Mouse (Mus musculus): ENCODE measurements at regions not wholly inside any gene's neighbourhood (a gene's known extent, or its start where the extent isn't known, plus 50 kb on each side); places are given as distances from the start of the nearest gene placed in this dataset.

DNA sequence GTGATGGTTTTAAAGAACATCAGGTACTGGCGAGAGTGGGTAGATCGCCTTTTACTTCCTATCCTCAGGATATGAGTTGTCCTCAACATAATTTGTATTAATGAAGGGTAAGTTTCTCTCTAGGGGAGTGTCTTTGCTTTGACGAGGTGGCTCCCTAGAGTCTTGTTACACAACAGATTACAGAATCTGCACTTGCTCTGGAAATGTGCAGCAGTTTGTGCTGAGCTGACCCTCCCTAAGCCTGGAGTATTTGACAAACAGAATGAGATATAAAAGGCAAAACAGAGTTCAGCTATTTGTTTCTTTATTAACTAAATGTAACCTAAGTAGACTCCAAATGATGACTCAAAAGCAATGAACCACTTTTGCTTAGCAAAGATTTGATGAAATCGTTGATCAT lies 136.8 kb upstream of the Mocs2 start:
- H3K27me3 ChIP-seq: no peaks in the 10 kb centered on the region
- no peaks in the 10 kb centered on the region for H3K9me3 ChIP-seq
- H3K4me3 ChIP-seq: no peak overlapping the region
- no peaks in the 10 kb centered on the region for H3K4me1 ChIP-seq
- 84% methylated on average over 4 of the region's 4 CpGs for WGBS
- ATAC-seq (replicated peaks): no peak
- no peak overlapping the region for H3K27ac ChIP-seq (replicated peaks)
- H3K4me2 ChIP-seq (replicated peaks): no peak overlapping the region
- no peaks in the 10 kb centered on the region for H3K36me3 ChIP-seq
- H3K9ac ChIP-seq (replicated peaks): no peak overlapping the region

DNA sequence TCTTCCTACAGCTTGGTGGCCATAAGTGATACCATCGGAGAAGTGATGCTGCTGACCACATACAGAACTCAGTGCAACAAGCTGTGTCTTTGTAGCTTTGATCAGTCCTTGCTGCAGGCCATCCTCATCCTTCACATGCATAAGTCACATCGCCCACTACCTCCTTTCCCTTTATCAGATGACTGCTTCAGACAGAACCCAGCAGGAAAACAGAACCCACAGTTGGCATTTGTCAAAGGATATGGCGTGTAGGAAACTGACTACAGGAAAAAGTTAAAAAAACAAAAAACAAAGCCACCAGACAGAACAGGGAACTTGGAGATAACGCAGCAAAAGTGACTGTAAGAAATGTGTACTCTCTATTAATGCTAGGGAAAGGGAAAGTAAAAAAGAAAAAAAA lies 136.1 kb upstream of the Mocs2 start:
- H3K27ac ChIP-seq (replicated peaks): no peak overlapping the region
- no peaks in the 10 kb centered on the region for H3K27me3 ChIP-seq
- H3K4me2 ChIP-seq (replicated peaks): no peak overlapping the region
- H3K9me3 ChIP-seq: no peaks in the 10 kb centered on the region
- no peak overlapping the region for H3K9ac ChIP-seq (replicated peaks)
- ATAC-seq (replicated peaks): no peak
- no peaks in the 10 kb centered on the region for H3K4me1 ChIP-seq
- no peaks in the 10 kb centered on the region for H3K36me3 ChIP-seq
- no peak overlapping the region for H3K4me3 ChIP-seq
- 93% methylated on average over 4 of the region's 4 CpGs for WGBS

DNA sequence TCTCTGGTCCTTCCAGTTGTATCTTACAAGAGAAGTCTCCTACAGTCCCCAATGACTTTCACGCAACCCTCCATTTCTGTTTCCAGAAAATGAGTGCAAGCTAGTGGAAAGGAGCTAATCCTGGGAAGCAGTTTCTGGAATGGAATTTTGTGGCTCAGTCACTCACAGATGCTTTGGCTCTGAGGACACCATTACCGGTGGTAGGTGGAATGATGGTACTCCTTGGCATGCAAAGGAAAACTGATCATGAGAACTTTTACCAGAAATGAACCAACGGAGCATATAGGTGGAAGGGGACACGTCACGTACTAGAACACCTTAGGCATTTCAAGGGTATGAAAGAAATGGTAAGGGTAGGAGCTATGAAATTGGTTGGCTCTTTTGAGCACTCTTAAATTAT lies 135.1 kb upstream of the Mocs2 start:
- over 99% methylated on average over 5 of the region's 5 CpGs for WGBS
- H3K9ac ChIP-seq (replicated peaks): no peak overlapping the region
- no peaks in the 10 kb centered on the region for H3K27me3 ChIP-seq
- no peak for ATAC-seq (replicated peaks)
- no peak overlapping the region for H3K4me2 ChIP-seq (replicated peaks)
- no peaks in the 10 kb centered on the region for H3K36me3 ChIP-seq
- no peak overlapping the region for H3K27ac ChIP-seq (replicated peaks)
- H3K9me3 ChIP-seq: no peaks in the 10 kb centered on the region
- H3K4me1 ChIP-seq: no peaks in the 10 kb centered on the region
- no peak overlapping the region for H3K4me3 ChIP-seq

DNA sequence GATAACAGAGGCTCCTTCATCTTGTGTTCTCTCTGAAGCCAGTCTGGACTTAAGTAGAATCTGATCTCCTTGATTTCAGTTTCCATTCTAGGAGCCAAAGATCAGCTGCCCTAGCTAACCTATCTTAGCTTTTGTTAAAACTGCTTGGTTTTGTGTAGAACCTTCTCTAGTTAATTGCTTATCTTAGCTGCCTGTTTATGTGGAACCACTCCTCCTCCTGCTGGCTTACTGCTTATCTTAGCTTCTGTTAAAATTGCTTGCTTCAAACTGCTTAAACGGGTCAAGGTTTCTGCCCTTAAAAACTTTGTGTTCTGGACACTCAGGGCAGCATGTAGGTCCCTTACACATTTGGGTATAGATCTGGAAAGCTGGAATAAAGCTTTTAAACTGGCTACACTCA lies 133.7 kb upstream of the Mocs2 start:
- no peak overlapping the region for H3K9ac ChIP-seq (replicated peaks)
- H3K36me3 ChIP-seq: no peaks in the 10 kb centered on the region
- no peak overlapping the region for H3K4me2 ChIP-seq (replicated peaks)
- no peak overlapping the region for H3K4me3 ChIP-seq
- H3K4me1 ChIP-seq: no peaks in the 10 kb centered on the region
- H3K27ac ChIP-seq (replicated peaks): no peak overlapping the region
- no peak for ATAC-seq (replicated peaks)
- H3K9me3 ChIP-seq: no peaks in the 10 kb centered on the region
- H3K27me3 ChIP-seq: no peaks in the 10 kb centered on the region
- 93% methylated on average over 1 of the region's 1 CpGs for WGBS

DNA sequence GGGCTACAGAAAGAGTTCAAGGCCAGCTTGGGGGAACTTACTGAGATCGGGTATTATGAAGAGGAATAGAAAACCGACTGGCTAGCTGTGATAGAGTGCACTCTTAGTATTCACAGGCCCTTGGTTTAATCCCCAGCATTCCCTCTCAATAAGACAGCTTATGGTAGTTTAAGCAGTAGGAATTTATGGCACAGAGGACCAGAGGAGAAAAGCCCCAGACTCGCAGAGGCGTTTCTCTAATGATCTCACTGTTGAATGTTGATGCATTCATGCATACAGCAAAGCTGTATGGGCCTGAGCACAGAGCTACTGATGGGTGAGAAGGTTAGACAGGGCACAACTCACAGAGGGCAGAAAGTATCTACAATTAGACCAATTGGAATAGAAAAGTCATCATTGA lies 132.7 kb upstream of the Mocs2 start:
- Histone ChIP-seq H3K4me3 (no peak overlapping the region), H3K36me3 (no peaks in the 10 kb centered on the region), H3K9ac (replicated peaks) (no peak overlapping the region), H3K4me2 (replicated peaks) (no peak overlapping the region), H3K27ac (replicated peaks) (no peak overlapping the region), H3K4me1 (no peaks in the 10 kb centered on the region), H3K9me3 (no peaks in the 10 kb centered on the region), H3K27me3 (no peaks in the 10 kb centered on the region)
- 45% methylated on average over 4 of the region's 4 CpGs for WGBS
- ATAC-seq (replicated peaks): no peak

DNA sequence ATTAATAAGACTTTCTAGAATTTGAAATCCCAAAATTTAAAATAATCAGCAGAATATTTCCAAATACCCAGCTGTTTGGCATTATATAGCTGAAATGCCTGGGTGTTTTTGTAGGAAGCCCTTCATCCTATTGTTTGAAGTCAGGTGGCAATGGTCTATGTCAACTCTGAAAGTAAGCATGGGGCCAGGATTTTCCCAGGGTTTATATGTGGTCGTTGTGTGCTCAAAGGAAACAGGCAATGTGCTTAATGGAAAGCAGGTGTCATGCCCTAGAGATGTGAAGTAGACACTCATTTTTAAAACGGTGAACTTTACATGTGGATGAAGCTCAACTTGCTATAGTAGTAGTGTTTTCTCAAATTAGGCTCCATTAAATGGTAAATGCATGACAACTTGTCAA lies 105.4 kb upstream of the Mocs2 start:
- ATAC-seq (replicated peaks): no peak
- Histone ChIP-seq H3K4me1 (no peaks in the 10 kb centered on the region), H3K9me3 (no peaks in the 10 kb centered on the region), H3K4me2 (replicated peaks) (no peak overlapping the region), H3K4me3 (no peak overlapping the region), H3K36me3 (no peaks in the 10 kb centered on the region), H3K27me3 (no peaks in the 10 kb centered on the region), H3K27ac (replicated peaks) (no peak overlapping the region), H3K9ac (replicated peaks) (no peak overlapping the region)
- 81% methylated on average over 2 of the region's 2 CpGs for WGBS

DNA sequence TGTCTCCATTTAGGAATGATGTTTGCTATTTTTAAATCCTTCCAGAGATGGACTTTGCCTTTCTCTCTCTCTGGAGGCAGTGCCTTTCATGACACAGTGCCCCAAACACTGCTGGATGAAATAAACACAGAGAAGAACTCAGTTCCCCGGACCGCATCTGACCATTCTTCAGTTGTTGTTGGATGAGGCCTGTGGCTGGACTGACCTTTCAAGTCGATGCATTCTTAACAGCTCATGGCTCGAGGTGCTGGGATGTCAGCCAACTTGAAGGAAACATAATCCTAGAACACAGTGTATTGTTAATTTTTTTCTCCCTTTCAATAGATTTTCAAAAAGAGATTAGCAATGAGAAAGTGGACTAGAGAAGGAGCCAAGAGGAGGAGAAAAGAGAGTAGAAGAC lies 98.3 kb upstream of the Mocs2 start:
- Histone ChIP-seq H3K36me3 (no peaks in the 10 kb centered on the region), H3K9me3 (no peaks in the 10 kb centered on the region), H3K4me1 (no peaks in the 10 kb centered on the region), H3K4me2 (replicated peaks) (no peak overlapping the region), H3K9ac (replicated peaks) (no peak overlapping the region), H3K27ac (replicated peaks) (no peak overlapping the region), H3K4me3 (no peak overlapping the region), H3K27me3 (no peaks in the 10 kb centered on the region)
- 45% methylated on average over 4 of the region's 4 CpGs for WGBS
- no peak for ATAC-seq (replicated peaks)

DNA sequence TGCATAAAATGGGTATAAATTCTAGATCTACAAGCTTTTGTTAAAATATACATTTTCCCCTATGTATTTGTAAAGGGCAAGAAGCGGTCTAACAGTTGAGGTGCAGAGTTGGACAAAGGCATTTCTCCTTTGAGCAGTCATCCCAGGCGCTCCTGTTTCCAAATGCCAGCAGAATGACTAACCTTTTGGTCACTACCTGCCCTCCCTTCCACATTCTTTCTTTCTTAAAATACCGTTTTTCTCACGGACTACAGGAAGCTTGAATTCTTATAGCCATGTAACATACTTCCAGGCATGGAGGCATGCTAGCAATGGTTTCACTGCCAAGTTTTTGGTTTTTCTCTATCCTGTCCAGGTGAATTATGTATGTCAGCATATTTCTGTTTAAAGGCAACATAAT lies 91.2 kb upstream of the Mocs2 start:
- Histone ChIP-seq H3K4me2 (replicated peaks) (no peak overlapping the region), H3K9me3 (no peaks in the 10 kb centered on the region), H3K27me3 (no peaks in the 10 kb centered on the region), H3K4me1 (no peaks in the 10 kb centered on the region), H3K36me3 (no peaks in the 10 kb centered on the region), H3K27ac (replicated peaks) (no peak overlapping the region), H3K9ac (replicated peaks) (no peak overlapping the region), H3K4me3 (no peak overlapping the region)
- ATAC-seq (replicated peaks): no peak
- 83% methylated on average over 4 of the region's 4 CpGs for WGBS

DNA sequence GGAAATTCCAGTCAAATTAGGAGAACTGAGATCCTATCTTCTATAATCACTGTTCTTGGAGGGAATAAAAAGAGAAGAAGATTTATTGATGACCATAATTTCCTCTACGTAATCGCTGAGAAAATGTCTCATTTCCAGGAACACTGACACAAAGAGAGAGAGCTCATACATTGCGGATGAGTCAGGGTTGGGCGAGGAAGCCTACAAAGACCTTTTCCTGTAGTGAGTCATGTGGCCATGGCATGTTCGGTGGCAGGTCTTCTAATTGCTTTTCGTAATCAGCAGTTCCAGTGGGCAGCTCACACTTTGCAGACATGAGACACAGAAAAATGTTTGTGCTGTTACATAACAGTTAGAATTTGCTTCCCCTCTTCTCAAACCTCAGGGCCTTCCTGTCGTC lies 83.0 kb upstream of the Mocs2 start:
- no peak overlapping the region for H3K27ac ChIP-seq (replicated peaks)
- no peak overlapping the region for H3K4me3 ChIP-seq
- H3K9ac ChIP-seq (replicated peaks): no peak overlapping the region
- no peaks in the 10 kb centered on the region for H3K9me3 ChIP-seq
- H3K4me1 ChIP-seq: no peaks in the 10 kb centered on the region
- no peaks in the 10 kb centered on the region for H3K27me3 ChIP-seq
- WGBS: 88% methylated on average over 7 of the region's 7 CpGs
- H3K4me2 ChIP-seq (replicated peaks): no peak overlapping the region
- no peaks in the 10 kb centered on the region for H3K36me3 ChIP-seq
- no peak for ATAC-seq (replicated peaks)

DNA sequence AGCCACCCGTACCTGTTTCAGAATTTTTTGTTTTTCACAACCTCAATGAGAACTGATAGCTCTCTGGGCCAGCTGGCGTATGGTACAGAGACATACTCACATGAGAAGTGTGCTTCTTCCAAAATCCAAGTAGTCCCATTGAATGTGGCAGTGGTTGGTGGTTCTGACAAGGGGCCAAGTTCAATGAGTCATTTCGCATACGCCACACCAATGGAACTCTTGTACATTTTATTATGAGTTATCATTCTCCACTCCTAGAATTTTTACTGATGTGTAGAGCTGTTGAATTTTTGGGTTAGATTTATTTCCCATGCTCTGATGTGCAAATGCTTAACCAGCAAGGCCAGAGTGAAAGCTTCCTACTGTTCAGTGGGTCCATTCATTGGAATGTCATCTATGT lies 82.0 kb upstream of the Mocs2 start:
- Histone ChIP-seq H3K36me3 (no peaks in the 10 kb centered on the region), H3K4me3 (no peak overlapping the region), H3K4me2 (replicated peaks) (no peak overlapping the region), H3K27ac (replicated peaks) (no peak overlapping the region), H3K9ac (replicated peaks) (no peak overlapping the region), H3K9me3 (no peaks in the 10 kb centered on the region), H3K27me3 (no peaks in the 10 kb centered on the region), H3K4me1 (no peaks in the 10 kb centered on the region)
- WGBS: 95% methylated on average over 4 of the region's 4 CpGs
- ATAC-seq (replicated peaks): no peak

DNA sequence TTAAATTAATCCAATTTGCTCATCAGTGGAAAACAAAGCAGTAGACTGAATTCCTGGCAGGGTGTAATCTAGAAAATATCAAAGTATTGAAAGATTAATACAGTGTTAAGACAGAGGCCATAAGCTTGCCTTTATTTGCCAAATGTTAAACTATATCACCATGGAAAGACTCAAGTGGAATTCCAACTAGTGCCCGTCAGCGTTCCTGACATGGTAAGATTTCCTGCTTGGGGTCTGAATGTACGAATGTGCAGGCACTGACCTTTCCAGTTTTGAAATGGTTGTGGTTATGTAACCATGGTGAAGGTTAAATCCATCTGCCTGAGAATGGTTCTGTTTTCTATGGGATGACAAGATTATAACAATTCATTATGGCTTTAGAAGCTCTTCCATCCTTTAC lies 75.5 kb upstream of the Mocs2 start:
- ATAC-seq (replicated peaks): no peak
- H3K4me1 ChIP-seq: no peaks in the 10 kb centered on the region
- H3K9me3 ChIP-seq: no peaks in the 10 kb centered on the region
- H3K36me3 ChIP-seq: no peaks in the 10 kb centered on the region
- H3K4me2 ChIP-seq (replicated peaks): no peak overlapping the region
- 47% methylated on average over 3 of the region's 3 CpGs for WGBS
- no peak overlapping the region for H3K9ac ChIP-seq (replicated peaks)
- no peaks in the 10 kb centered on the region for H3K27me3 ChIP-seq
- H3K27ac ChIP-seq (replicated peaks): no peak overlapping the region
- H3K4me3 ChIP-seq: no peak overlapping the region

DNA sequence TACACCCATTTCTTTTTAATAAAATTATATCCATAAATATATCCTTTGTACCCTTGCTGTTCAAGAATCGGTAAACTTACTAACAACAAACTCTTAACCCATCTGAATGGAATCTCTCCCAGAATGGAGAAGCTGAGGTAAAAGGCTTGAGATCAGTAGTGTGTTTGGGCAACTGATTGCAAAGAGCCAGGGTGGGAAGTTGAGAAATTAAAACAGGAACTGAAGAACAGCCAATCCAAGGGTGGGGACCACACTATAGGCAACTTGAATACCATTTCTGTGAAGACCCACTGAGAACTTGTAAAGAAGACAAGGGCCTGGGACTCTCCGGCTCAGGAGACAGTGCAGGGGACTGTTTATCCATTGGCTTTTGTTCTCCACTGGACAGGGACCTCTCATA lies 72.2 kb upstream of the Mocs2 start:
- ATAC-seq (replicated peaks): no peak
- H3K27me3 ChIP-seq: no peaks in the 10 kb centered on the region
- no peak overlapping the region for H3K4me3 ChIP-seq
- no peaks in the 10 kb centered on the region for H3K36me3 ChIP-seq
- no peak overlapping the region for H3K4me2 ChIP-seq (replicated peaks)
- H3K9ac ChIP-seq (replicated peaks): no peak overlapping the region
- WGBS: 85% methylated on average over 2 of the region's 2 CpGs
- H3K9me3 ChIP-seq: no peaks in the 10 kb centered on the region
- no peak overlapping the region for H3K27ac ChIP-seq (replicated peaks)
- no peaks in the 10 kb centered on the region for H3K4me1 ChIP-seq

DNA sequence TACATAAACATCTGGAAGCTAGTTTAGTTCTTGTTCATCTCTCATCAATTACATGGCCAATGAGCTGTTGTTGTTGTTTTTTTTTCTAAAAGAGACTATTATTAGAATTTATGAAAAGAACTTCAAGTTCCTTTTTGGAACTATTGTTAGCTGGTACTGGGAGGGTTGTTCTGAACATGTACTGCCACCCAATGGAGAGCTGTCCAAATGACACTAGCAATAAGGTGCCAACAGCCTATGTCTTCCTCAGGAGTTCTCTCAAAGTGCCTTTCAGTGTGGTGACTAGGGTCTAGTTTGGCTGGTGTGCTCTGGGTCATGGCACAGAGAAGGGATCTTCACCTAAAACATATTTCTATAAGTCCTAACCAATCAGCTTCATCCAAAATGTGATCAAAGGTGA lies 60.6 kb upstream of the Mocs2 start:
- H3K9ac ChIP-seq (replicated peaks): no peak overlapping the region
- no peaks in the 10 kb centered on the region for H3K36me3 ChIP-seq
- no peaks in the 10 kb centered on the region for H3K4me1 ChIP-seq
- ATAC-seq (replicated peaks): no peak
- no peaks in the 10 kb centered on the region for H3K9me3 ChIP-seq
- H3K4me2 ChIP-seq (replicated peaks): no peak overlapping the region
- H3K27ac ChIP-seq (replicated peaks): no peak overlapping the region
- no peak overlapping the region for H3K4me3 ChIP-seq
- H3K27me3 ChIP-seq: no peaks in the 10 kb centered on the region

DNA sequence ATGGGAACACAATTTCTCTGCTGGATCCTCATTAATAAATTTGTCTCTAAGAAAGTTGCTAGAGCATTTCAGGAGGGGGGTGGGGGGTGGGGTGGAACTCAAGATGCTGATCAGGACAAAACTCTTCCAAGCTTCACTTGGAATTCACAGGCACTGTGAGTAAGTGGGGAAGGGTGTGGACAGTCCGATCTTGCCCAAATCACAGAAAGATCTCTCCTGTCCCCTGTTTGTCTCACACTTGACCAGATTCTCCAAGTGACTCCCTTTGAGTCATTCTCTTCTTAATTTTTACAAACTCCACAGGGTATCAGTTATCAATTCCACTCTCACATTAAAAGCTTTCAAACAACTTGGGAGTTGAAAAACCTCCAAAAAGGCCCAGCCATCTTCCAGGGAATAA lies 58.1 kb upstream of the Mocs2 start:
- H3K4me2 ChIP-seq (replicated peaks): no peak overlapping the region
- H3K9ac ChIP-seq (replicated peaks): no peak overlapping the region
- no peak overlapping the region for H3K27ac ChIP-seq (replicated peaks)
- no peaks in the 10 kb centered on the region for H3K4me1 ChIP-seq
- H3K36me3 ChIP-seq: no peaks in the 10 kb centered on the region
- WGBS: 80% methylated on average over 1 of the region's 1 CpGs
- H3K9me3 ChIP-seq: no peaks in the 10 kb centered on the region
- ATAC-seq (replicated peaks): no peak
- H3K27me3 ChIP-seq: no peaks in the 10 kb centered on the region
- H3K4me3 ChIP-seq: no peak overlapping the region

Measured in forebrain, embryonic 15.5 days (tissue).